Mouse (Mus musculus) C2C12 (cell line): ENCODE measurements at regions not wholly inside any gene's neighbourhood (a gene's known extent, or its start where the extent isn't known, plus 50 kb on each side); places are given as distances from the start of the nearest gene placed in this dataset.
"Not testable (repeated sequence)": the region's sequence is repeated elsewhere in the genome, so short reads cannot be mapped to it uniquely, and the experiment has no call there.

Source experiments
- H3K27me3 ChIP-seq: one replicate; pipeline ENCODE4 v1.6.1; 2011; ENCODE audit not compliant: control insufficient read depth, insufficient read depth, insufficient read length
- H3K36me3 ChIP-seq: one replicate; pipeline ENCODE4 v1.6.1; 2011; ENCODE audit not compliant: control insufficient read depth, insufficient read depth
- H3K4me3 ChIP-seq: one replicate; pipeline ENCODE4 v1.5.1; 2011; ENCODE audit warnings: mild to moderate bottlenecking, control low read depth; ENCODE audit not compliant: poor library complexity, insufficient read depth, severe bottlenecking
- H3K79me2 ChIP-seq: one replicate; pipeline ENCODE4 v1.6.1; 2011; ENCODE audit not compliant: control insufficient read depth, insufficient read depth
- H3K79me3 ChIP-seq: one replicate; pipeline ENCODE4 v1.6.1; 2011; ENCODE audit warnings: low read depth, control low read depth
- H3ac ChIP-seq: one replicate; pipeline ENCODE3; 2011; ENCODE audit warnings: low read depth; ENCODE audit not compliant: control insufficient read depth, insufficient read length
- CEBPB ChIP-seq: IDR thresholded peaks from one replicate; pipeline ENCODE4 v1.6.1; 2011; ENCODE audit warnings: low read depth, mild to moderate bottlenecking, control low read depth, moderate library complexity
- CTCF ChIP-seq: IDR thresholded peaks from one replicate; pipeline ENCODE4 v1.5.1; 2011; ENCODE audit not compliant: control insufficient read depth, insufficient read depth, insufficient read length
- FOSL1 ChIP-seq: IDR thresholded peaks from one replicate; pipeline ENCODE4 v1.8.0; 2011; ENCODE audit warnings: mild to moderate bottlenecking, low read length; ENCODE audit not compliant: poor library complexity, insufficient read depth, severe bottlenecking
- MAX ChIP-seq: IDR thresholded peaks from one replicate; pipeline ENCODE4 v1.6.1; 2011; ENCODE audit warnings: mild to moderate bottlenecking, control low read depth
- MYOD1 ChIP-seq: IDR thresholded peaks from one replicate; pipeline ENCODE4 v1.6.1; 2011; ENCODE audit warnings: low read depth; ENCODE audit not compliant: control insufficient read depth, insufficient read length
- MYOG ChIP-seq: IDR thresholded peaks from one replicate; pipeline ENCODE4 v1.6.1; 2011; ENCODE audit not compliant: control insufficient read depth, insufficient read length; ENCODE audit errors: extremely low read depth
- USF1 ChIP-seq: IDR thresholded peaks from one replicate; pipeline ENCODE4 v1.6.1; 2011; ENCODE audit warnings: low read depth, mild to moderate bottlenecking, control low read depth, moderate library complexity

- Histone ChIP-seq H3K36me3 (no peaks in the 10 kb centered on the region), H3K4me3 (no peak overlapping the region), H3K79me2 (no peaks in the 10 kb centered on the region), H3K79me3 (no peaks in the 10 kb centered on the region), H3ac (no peak overlapping the region), H3K27me3 (no peaks in the 10 kb centered on the region)
- TF ChIP-seq CTCF (no peak), MAX (no peak), MYOD1 (no peak), MYOG (no peak), FOSL1 (no peak), USF1 (no peak), CEBPB (no peak)
These were observed 257.7 kb downstream of the Plod2 start for GRCm38 (mm10) chr9:92799695-92800094.

GRCm38 (mm10) chr9:92809469-92809868 lies 267.4 kb downstream of the Plod2 start:
- TF ChIP-seq FOSL1 (no peak), CTCF (no peak), MYOD1 (no peak)
- H3ac ChIP-seq = no peak overlapping the region
- H3K79me2 ChIP-seq = no peaks in the 10 kb centered on the region
- no peaks in the 10 kb centered on the region for H3K79me3 ChIP-seq
- no peaks in the 10 kb centered on the region for H3K36me3 ChIP-seq
- H3K4me3 ChIP-seq = no peak overlapping the region
- H3K27me3 ChIP-seq = no peaks in the 10 kb centered on the region

GRCm38 (mm10) chr9:92820721-92821120 lies 278.7 kb downstream of the Plod2 start:
- Histone ChIP-seq H3K36me3 (no peaks in the 10 kb centered on the region), H3K4me3 (no peak overlapping the region), H3K27me3 (no peaks in the 10 kb centered on the region), H3ac (no peak overlapping the region), H3K79me3 (no peaks in the 10 kb centered on the region), H3K79me2 (no peaks in the 10 kb centered on the region)
- TF ChIP-seq MAX (no peak), MYOD1 (no peak), MYOG (no peak), USF1 (no peak), CTCF (no peak), CEBPB (no peak), FOSL1 (no peak)

- Histone ChIP-seq H3K79me3 (no peaks in the 10 kb centered on the region), H3K4me3 (no peak overlapping the region), H3K27me3 (no peaks in the 10 kb centered on the region), H3K79me2 (no peaks in the 10 kb centered on the region), H3ac (no peak overlapping the region), H3K36me3 (no peaks in the 10 kb centered on the region)
- TF ChIP-seq MYOG (no peak), CEBPB (no peak), MAX (no peak), CTCF (no peak), MYOD1 (no peak), USF1 (no peak), FOSL1 (no peak)
These were observed 284.8 kb downstream of the Plod2 start for GRCm38 (mm10) chr9:92826708-92827353.

- not testable (repeated sequence) for H3K36me3 ChIP-seq, H3K27me3 ChIP-seq
These were observed 294.1 kb downstream of the Plod2 start for GRCm38 (mm10) chr9:92836156-92836555.

GRCm38 (mm10) chr9:92856410-92857083 lies 314.5 kb downstream of the Plod2 start:
- H3K27me3 ChIP-seq = no peaks in the 10 kb centered on the region
- H3K36me3 ChIP-seq = no peaks in the 10 kb centered on the region
- no peak overlapping the region for H3K4me3 ChIP-seq
- no peak overlapping the region for H3ac ChIP-seq
- no peaks in the 10 kb centered on the region for H3K79me2 ChIP-seq
- TF ChIP-seq CTCF (no peak), MYOG (no peak), USF1 (no peak), MAX (no peak), MYOD1 (no peak), FOSL1 (no peak), CEBPB (no peak)
- no peaks in the 10 kb centered on the region for H3K79me3 ChIP-seq

More at GRCm38 (mm10) chr9:92836156-92836555, 294.1 kb downstream of the Plod2 start:
- H3ac ChIP-seq, H3K79me3 ChIP-seq, H3K4me3 ChIP-seq, H3K79me2 ChIP-seq: not testable (repeated sequence)
